Mouse (Mus musculus) mesoderm, embryonic 11.5 days (tissue): ENCODE results near the gene Asrgl1.

ENCODE experiments used
- DNase-seq: peaks from one replicate; pipeline ENCODE4 v3.0.0-alpha.2; 2012; ENCODE audit warnings: low read depth, low spot score

Gene Asrgl1

GRCm38 (mm10) chr19:9071456-9072156, 63.8 kb downstream of the Asrgl1 start:
- no peak for DNase-seq

- DNase-seq, result no peak
These were observed 65.1 kb downstream of the Asrgl1 start for GRCm38 (mm10) chr19:9070316-9070715.

- no peak for DNase-seq
These were observed 65.6 kb downstream of the Asrgl1 start for GRCm38 (mm10) chr19:9069687-9070307.

GRCm38 (mm10) chr19:9067292-9067691, 68.1 kb downstream of the Asrgl1 start:
- no peak for DNase-seq

GRCm38 (mm10) chr19:9065621-9066561, 69.5 kb downstream of the Asrgl1 start:
- DNase-seq, result peak; percentile 66

GRCm38 (mm10) chr19:9063831-9064230, 71.6 kb downstream of the Asrgl1 start:
- no peak for DNase-seq

- DNase-seq, result no peak
These were observed 72.6 kb downstream of the Asrgl1 start for GRCm38 (mm10) chr19:9062822-9063221.

GRCm38 (mm10) chr19:9061221-9061893, 74.1 kb downstream of the Asrgl1 start:
- no peak for DNase-seq

GRCm38 (mm10) chr19:9060103-9060502, 75.3 kb downstream of the Asrgl1 start:
- DNase-seq, result no peak
